ENCODE assay signal across 8 mouse cellular contexts in the genomic region with DNA sequence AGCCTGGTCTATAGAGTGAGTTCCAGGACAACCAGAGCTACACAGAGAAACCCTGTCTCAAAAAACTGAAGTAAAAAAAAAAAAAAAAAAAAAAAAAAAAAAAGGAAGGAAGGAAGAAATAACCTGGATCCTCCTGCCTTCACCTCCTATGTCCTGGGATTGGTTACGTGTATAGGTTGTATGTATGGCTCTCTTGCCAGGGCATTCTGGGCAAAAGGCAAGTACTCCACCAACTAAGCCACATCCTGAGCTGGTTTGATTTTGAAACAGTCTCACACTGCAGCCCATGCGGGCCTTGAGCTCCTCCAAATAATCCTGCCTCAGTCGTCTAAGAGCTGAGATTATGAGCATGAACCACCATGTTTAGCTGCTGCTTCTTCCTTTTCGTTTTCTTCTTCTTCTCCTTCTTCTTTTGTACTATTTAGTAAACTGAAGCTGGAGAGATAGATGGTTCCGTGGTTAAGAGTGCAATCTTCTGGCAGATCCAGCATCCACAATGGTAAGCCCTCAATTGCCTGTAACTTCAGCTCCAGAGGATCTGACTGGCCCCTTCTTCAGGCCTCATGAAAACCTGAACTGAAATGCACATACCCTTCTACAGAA. TPM values are rescaled to one million over a fixed set of nuclear protein-coding genes. Genes with fewer than 3 reads are reported as not detected.
A peak's percentile ranks its signal among the peaks of the same experiment; 100 is the strongest.
DNase-seq lines count a peak whose midpoint lies in the region; ATAC-seq and TF ChIP-seq lines count a peak whose summit lies in the region.

No protein-coding gene starts in this region.

- peaks cover 20% of the 10 kb centered on the region for H3K4me1 ChIP-seq in thymus, adult 2 months (replicated peaks; ENCODE audit: control insufficient read depth, insufficient read depth, low read length)
- peaks cover 58% of the 10 kb centered on the region for H3K4me1 ChIP-seq in erythroblast, embryonic 14.5 days (ENCODE audit: control insufficient read depth)
- peaks cover 36% of the 10 kb centered on the region for H3K4me1 ChIP-seq in limb, embryonic 15.5 days

- TF ChIP-seq CTCF in thymus, adult 2 months (IDR thresholded peaks at IDR 0.05; ENCODE audit: borderline replicate concordance, control insufficient read depth, extremely low read depth, insufficient read depth, low read length, poor library complexity): no peak

- no peaks in the 10 kb centered on the region; the same call in 1 of the 2 replicates for H3K27me3 ChIP-seq in thymus, adult 2 months (ENCODE audit: control insufficient read depth, insufficient read depth, low read length)
- H3K27me3 ChIP-seq in erythroblast, embryonic 14.5 days (ENCODE audit: control insufficient read depth): peaks cover 13% of the 10 kb centered on the region
- H3K27me3 ChIP-seq in limb, embryonic 15.5 days: peaks cover 12% of the 10 kb centered on the region

- no peak for TF ChIP-seq POLR2A in thymus, adult 2 months (IDR thresholded peaks at IDR 0.05; ENCODE audit: control insufficient read depth, extremely low read depth, insufficient read depth, low read length, poor library complexity)

- no peak for DNase-seq in thymus, adult 2 months
- no peak for DNase-seq in thymus, postnatal 36 days
- DNase-seq in thymus, postnatal 25 days: peak; percentile 29
- no peak for DNase-seq in left cerebral cortex, adult 9 months (ENCODE audit: low spot score in 2 of 2)
- DNase-seq in retina, postnatal 1 day: no peak
- DNase-seq in kidney, postnatal 36 days: no peak

- 21% methylated on average over 5 of the region's 5 CpGs for whole genome bisulfite sequencing in thymus, adult 2 months
- WGBS in limb, embryonic 15.5 days: 71% methylated on average over 5 of the region's 5 CpGs

- peak overlapping the region; percentile 50 for H3K27ac ChIP-seq in thymus, adult 2 months (ENCODE audit: control insufficient read depth, insufficient read depth, low read length)
- peak overlapping the region; percentile 98; the same call in 1 of the 2 replicates for H3K27ac ChIP-seq in limb, embryonic 15.5 days

- no peak overlapping the region for H3K4me3 ChIP-seq in thymus, adult 2 months (ENCODE audit: control insufficient read depth, insufficient read depth, low read length)
- H3K4me3 ChIP-seq in erythroblast, embryonic 14.5 days (replicated peaks): peak overlapping the region; percentile 97
- H3K4me3 ChIP-seq in limb, embryonic 15.5 days: peak overlapping the region; percentile 89

- H3K9ac ChIP-seq in limb, embryonic 15.5 days: no peak overlapping the region

- no peak for ATAC-seq in limb, embryonic 15.5 days (ENCODE audit: insufficient number of reproducible peaks, low FRiP score, low TSS enrichment, low read depth)

- peak overlapping the region; percentile 66 for H3K4me2 ChIP-seq in limb, embryonic 15.5 days

- no peaks in the 10 kb centered on the region for H3K9me3 ChIP-seq in erythroblast, embryonic 14.5 days (ENCODE audit: control insufficient read depth, low read length)
- H3K9me3 ChIP-seq in limb, embryonic 15.5 days: no peaks in the 10 kb centered on the region

- peaks cover 15% of the 10 kb centered on the region for H3K36me3 ChIP-seq in thymus, adult 2 months (ENCODE audit: control insufficient read depth, insufficient read depth, low read length)
- peaks cover 25% of the 10 kb centered on the region for H3K36me3 ChIP-seq in erythroblast, embryonic 14.5 days (ENCODE audit: control insufficient read depth)
- peaks cover 24% of the 10 kb centered on the region for H3K36me3 ChIP-seq in limb, embryonic 15.5 days

RNA-seq across cellular contexts. Expression of a gene that starts 0.9 kb away (rescaled TPM):
- 117 and 126 TPM in 2 replicates for polyA plus RNA-seq in thymus, adult 2 months (2012; rRNA removed)
- 2.4 and 3.0 TPM in 2 replicates for polyA plus RNA-seq in erythroblast, embryonic 14.5 days (2012)
- 23.9 and 25.0 TPM in 2 replicates for polyA plus RNA-seq in limb, embryonic 15.5 days (2015; fragmentation: Nextera tagmentation; extraction: Ambion mirVana)

RNA-seq across cellular contexts. Expression of a gene that starts 3.7 kb away (rescaled TPM):
- polyA plus RNA-seq in thymus, adult 2 months (2012; rRNA removed): 15.9 and 18.1 TPM in 2 replicates
- polyA plus RNA-seq in erythroblast, embryonic 14.5 days (2012): 0.02 TPM in 2 replicates
- 1.9 and 2.2 TPM in 2 replicates for polyA plus RNA-seq in limb, embryonic 15.5 days (2015; fragmentation: Nextera tagmentation; extraction: Ambion mirVana)

RNA-seq across cellular contexts. Expression of a gene that starts 13.5 kb away (rescaled TPM):
- polyA plus RNA-seq in thymus, adult 2 months (2012; rRNA removed): 240 and 251 TPM in 2 replicates
- 18.8 and 19.5 TPM in 2 replicates for polyA plus RNA-seq in erythroblast, embryonic 14.5 days (2012)
- polyA plus RNA-seq in limb, embryonic 15.5 days (2015; fragmentation: Nextera tagmentation; extraction: Ambion mirVana): 101 and 115 TPM in 2 replicates

RNA-seq across cellular contexts. Expression of a gene that starts 19.2 kb away (rescaled TPM):
- polyA plus RNA-seq in thymus, adult 2 months (2012; rRNA removed): 250 and 278 TPM in 2 replicates
- 0.60 and 0.84 TPM in 2 replicates for polyA plus RNA-seq in erythroblast, embryonic 14.5 days (2012)
- polyA plus RNA-seq in limb, embryonic 15.5 days (2015; fragmentation: Nextera tagmentation; extraction: Ambion mirVana): 31.4 and 34.0 TPM in 2 replicates

RNA-seq across cellular contexts. Expression of a gene that starts 27.8 kb away (rescaled TPM):
- polyA plus RNA-seq in thymus, adult 2 months (2012; rRNA removed): 2.2 and 2.7 TPM in 2 replicates
- polyA plus RNA-seq in erythroblast, embryonic 14.5 days (2012): 50.9 and 55.5 TPM in 2 replicates
- polyA plus RNA-seq in limb, embryonic 15.5 days (2015; fragmentation: Nextera tagmentation; extraction: Ambion mirVana): 0.20 and 0.23 TPM in 2 replicates
